Mouse (Mus musculus) limb, embryonic 11.5 days (tissue): ENCODE results near the gene Dapk3. TPM values are rescaled to one million over a fixed set of nuclear protein-coding genes. Genes with fewer than 3 reads are reported as not detected.

ENCODE experiments used
- ATAC-seq: fragments of 200-750 bp; cut with Nextera tagmentation; 2 replicates; pipeline ENCODE4 v1.8.0; 2017; ENCODE audit warnings: low read depth; ENCODE audit not compliant: insufficient number of reproducible peaks, low FRiP score, low TSS enrichment
- DNase-seq: peaks from one replicate; pipeline ENCODE4 v3.0.0-alpha.2; 2015; ENCODE audit warnings: low spot score
- H3K27ac ChIP-seq: fragments of 300-500 bp; sonication (generic); replicated peaks from 2 replicates; pipeline ENCODE4 v1.5.1; 2014; ENCODE audit warnings: low read depth, mild to moderate bottlenecking, low read length
- H3K27me3 ChIP-seq: fragments of 300-500 bp; sonication (generic); 2 replicates; pipeline ENCODE4 v1.6.1; 2014; ENCODE audit warnings: mild to moderate bottlenecking, low read length, mixed read lengths; ENCODE audit not compliant: control insufficient read depth, insufficient read depth
- H3K36me3 ChIP-seq: fragments of 300-500 bp; sonication (generic); 2 replicates; pipeline ENCODE4 v1.6.1; 2014; ENCODE audit warnings: mild to moderate bottlenecking, low read length, moderate library complexity, mixed read lengths; ENCODE audit not compliant: control insufficient read depth, insufficient read depth
- H3K4me1 ChIP-seq: fragments of 300-500 bp; sonication (generic); 2 replicates; pipeline ENCODE4 v1.6.1; 2014; ENCODE audit warnings: low read length, mixed read lengths; ENCODE audit not compliant: control insufficient read depth, insufficient read depth
- H3K4me2 ChIP-seq: fragments of 300-500 bp; sonication (generic); 2 replicates; pipeline ENCODE4 v1.6.1; 2014; ENCODE audit warnings: low read depth, mild to moderate bottlenecking, moderate library complexity; ENCODE audit not compliant: severe bottlenecking
- H3K4me3 ChIP-seq: fragments of 300-500 bp; sonication (generic); 2 replicates; pipeline ENCODE4 v1.5.1; 2014; ENCODE audit warnings: low read depth, low read length
- H3K9ac ChIP-seq: fragments of 300-500 bp; sonication (generic); 2 replicates; pipeline ENCODE4 v1.6.1; 2014; ENCODE audit warnings: mild to moderate bottlenecking, low read length
- H3K9me3 ChIP-seq: fragments of 300-500 bp; sonication (generic); 2 replicates; pipeline ENCODE4 v1.6.1; 2016; ENCODE audit warnings: low read length; ENCODE audit not compliant: control insufficient read depth
- WGBS: fragments of 180-500 bp; shearing (Covaris S2); extraction: QIAGEN DNeasy Blood & Tissue Kit; methylation state at CpG from one replicate; pipeline ENCODE4 v1.1.7; 2014; 5-methylcytosine and 5-hydroxymethylcytosine counted together
- polyA plus RNA-seq: library from polyadenylated mRNA; unstranded; fragments of >200 nt; fragmentation: Nextera tagmentation; extraction: Ambion mirVana; gene quantifications from 2 replicates; pipeline ENCODE4 v1.2.1, GENCODE M21; 2014

Gene Dapk3
- polyA plus RNA-seq, 1 experiment from 2014 or later, result 43.3 TPM

DNA sequence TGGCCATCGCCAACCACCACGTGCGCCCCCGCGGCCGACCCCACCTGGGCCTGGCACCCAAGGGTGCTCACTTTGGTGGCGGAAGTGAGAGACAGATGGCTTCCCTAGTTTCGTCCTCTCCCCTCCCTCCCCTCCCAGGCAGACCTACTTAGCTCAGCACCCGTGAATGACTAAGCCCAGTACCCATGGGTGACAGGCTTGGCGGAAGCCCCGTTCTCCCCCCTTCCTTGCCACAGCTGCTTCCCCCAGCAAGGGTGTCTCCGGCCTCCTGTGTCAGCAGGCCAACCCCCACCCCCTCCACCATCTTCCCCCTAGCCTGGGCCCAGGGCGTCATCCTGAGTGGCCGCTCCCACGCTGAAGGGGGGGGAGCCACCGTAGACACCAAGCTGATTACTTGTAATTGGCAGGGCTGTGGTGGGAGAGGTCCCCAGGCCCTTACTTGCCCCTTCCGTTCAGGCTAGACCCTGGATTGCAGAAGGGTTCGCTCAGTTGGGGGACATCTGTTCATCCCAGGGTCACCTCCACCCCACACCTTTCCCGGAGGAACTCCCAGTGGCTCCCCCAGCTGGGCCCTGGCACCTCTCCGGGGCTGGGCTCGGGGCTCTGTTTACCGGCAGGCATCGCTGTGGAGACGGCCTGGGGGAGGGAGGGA lies 44.5 kb upstream of the Dapk3 start:
- H3K36me3 ChIP-seq, result no peaks in the 10 kb centered on the region; the same call in 1 of the 2 replicates
- no peaks in the 10 kb centered on the region for H3K9me3 ChIP-seq
- peak overlapping the region; percentile 82 for H3K9ac ChIP-seq
- peaks cover 19% of the 10 kb centered on the region for H3K27me3 ChIP-seq
- peaks cover 28% of the 10 kb centered on the region for H3K4me1 ChIP-seq
- H3K4me3 ChIP-seq, result peak overlapping the region; percentile 82
- ATAC-seq (no peak), DNase-seq (peak; percentile 53)
- WGBS, result under 1% methylated on average over 18 of the region's 24 CpGs
- peak overlapping the region; percentile 83 for H3K4me2 ChIP-seq
- H3K27ac ChIP-seq, result peak overlapping the region; percentile 84; the same call in 1 of the 2 replicates

DNA sequence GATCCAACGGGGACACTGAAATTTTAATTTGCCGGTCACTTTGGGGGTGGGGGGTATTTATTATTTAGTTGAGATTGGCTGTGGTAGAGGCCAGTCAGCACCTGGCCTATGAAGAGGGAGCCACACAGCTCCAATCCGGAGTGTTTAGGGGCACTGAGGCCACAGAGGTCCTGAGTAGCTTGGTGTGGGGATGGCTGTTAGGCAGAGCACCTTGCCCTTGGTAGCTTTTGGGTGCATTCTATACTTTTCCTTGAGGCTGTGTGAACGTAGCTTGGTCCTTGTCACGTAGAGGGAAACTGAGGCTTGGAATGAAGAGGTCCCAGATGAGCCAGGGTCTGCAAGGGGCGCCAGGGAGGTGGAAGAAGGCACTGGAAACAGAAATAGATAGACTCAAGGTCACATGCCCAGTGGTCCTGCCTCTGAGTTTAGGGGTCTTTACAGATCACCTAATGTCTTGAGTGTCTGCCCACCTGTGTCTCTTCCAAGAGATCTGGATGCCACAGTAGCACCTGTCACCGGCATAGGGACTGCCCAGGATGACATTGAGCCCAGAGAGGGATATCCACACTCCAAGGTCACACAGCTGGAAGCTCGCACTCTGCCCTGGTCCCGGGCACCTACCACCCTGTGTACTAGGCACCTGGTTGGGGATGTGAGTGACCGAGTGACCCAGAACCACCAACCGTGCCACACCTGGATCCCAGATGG lies 43.8 kb upstream of the Dapk3 start:
- peak overlapping the region; percentile 82 for H3K4me3 ChIP-seq
- peaks cover 28% of the 10 kb centered on the region for H3K4me1 ChIP-seq
- peaks cover 17% of the 10 kb centered on the region for H3K27me3 ChIP-seq
- H3K36me3 ChIP-seq, result peaks cover 4% of the 10 kb centered on the region; the same call in 1 of the 2 replicates
- ATAC-seq (no peak), DNase-seq (no peak)
- peak overlapping the region; percentile 83 for H3K4me2 ChIP-seq
- peak overlapping the region; percentile 56; the same call in 1 of the 2 replicates for H3K27ac ChIP-seq
- no peaks in the 10 kb centered on the region for H3K9me3 ChIP-seq
- WGBS, result 62% methylated on average over 11 of the region's 11 CpGs
- peak overlapping the region; percentile 82 for H3K9ac ChIP-seq

DNA sequence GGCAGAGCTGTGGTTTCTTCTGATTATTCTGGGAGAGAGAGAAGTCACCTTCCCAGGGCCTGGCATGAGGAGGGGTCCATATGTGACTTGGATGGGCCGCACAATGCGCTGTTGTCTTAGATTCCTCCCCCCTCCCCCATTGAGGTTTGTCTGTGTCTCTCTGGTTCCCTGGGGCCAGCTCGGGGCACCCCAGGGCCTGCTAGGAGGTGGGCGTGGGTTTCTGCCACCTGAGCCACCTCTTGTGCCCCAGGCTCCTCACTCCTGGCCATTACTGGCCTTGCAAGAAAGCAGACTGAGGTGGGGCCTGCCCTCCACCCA lies 43.3 kb upstream of the Dapk3 start:
- Histone ChIP-seq H3K9ac (no peak overlapping the region), H3K36me3 (peaks cover 9% of the 10 kb centered on the region), H3K4me2 (0 out of 2 replicates have a peak overlapping the region, but pooled peaks have one; percentile 83), H3K4me3 (no peak overlapping the region), H3K4me1 (peaks cover 28% of the 10 kb centered on the region), H3K9me3 (no peaks in the 10 kb centered on the region), H3K27me3 (peaks cover 12% of the 10 kb centered on the region), H3K27ac (no peak overlapping the region)
- ATAC-seq (no peak), DNase-seq (no peak)
- WGBS, result 84% methylated on average over 4 of the region's 4 CpGs

DNA sequence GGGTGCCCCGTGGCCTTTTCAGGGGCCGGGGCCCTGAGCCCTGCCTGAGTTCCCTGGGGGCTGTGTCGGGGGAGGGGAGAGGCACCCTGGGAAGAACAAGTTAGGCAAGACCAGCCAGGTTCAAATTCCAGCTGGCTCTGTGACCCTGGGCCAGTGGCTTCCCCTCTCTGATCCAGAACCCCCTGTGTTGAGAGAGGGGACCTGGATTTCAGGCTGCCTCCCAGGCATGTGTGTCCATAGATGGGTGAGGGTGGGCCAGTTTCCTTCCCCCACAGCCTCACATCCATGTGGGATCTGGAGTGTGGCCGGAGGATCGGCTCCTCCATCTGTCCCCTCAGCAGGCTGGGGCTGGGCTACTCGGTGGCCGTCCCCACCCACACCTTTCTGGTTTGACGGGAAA lies 42.8 kb upstream of the Dapk3 start:
- Histone ChIP-seq H3K36me3 (peaks cover 14% of the 10 kb centered on the region), H3K27ac (no peak overlapping the region)
- WGBS, result 59% methylated on average over 8 of the region's 8 CpGs

DNA sequence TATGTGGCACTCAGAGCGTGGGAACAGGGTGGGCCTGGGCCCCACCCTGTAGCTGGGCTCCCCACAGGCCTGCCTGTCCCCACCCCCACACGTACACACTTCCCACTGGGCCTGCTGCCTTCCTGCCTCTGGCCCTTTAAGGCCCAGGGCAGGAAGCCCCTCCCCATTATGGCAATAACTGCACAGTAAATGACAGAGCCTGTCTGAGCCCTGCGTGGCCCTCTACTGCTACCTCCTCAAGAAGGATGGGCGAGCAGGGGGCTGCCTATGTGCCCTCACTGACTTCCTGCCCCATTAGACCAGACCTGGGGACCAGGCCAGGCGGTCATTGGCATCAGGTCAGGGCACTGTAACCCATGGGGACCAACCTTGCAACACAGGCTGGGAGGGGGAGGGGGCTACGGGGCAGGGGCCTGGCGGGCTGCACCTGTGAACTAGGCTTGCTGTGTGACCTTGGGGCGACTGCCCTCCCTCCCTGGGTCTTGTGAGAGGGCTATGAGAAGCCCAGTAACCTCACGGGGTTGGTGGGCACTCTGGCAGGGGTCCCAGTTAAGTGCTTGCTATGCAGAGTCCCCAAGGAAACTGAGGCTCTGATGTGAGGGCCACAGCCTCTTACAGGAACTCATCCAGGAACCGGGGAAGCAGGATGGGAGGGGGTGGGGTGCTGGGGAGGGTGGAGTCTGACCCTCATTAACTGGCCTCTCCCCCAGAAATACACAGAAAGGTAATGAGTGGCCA lies 41.9 kb upstream of the Dapk3 start:
- Histone ChIP-seq H3K4me3 (no peak overlapping the region), H3K36me3 (peaks cover 23% of the 10 kb centered on the region), H3K9ac (peak overlapping the region; percentile 17; the same call in 1 of the 2 replicates), H3K27me3 (peaks cover under 1% of the 10 kb centered on the region; the same call in 1 of the 2 replicates), H3K4me2 (peak overlapping the region; percentile 33), H3K9me3 (no peaks in the 10 kb centered on the region), H3K4me1 (peaks cover 28% of the 10 kb centered on the region), H3K27ac (no peak overlapping the region; the same call in 1 of the 2 replicates)
- ATAC-seq (no peak), DNase-seq (no peak)
- WGBS, result 61% methylated on average over 10 of the region's 10 CpGs

More for the DNA sequence above, 42.8 kb upstream of the Dapk3 start:
- DNase-seq (no peak), ATAC-seq (no peak)
- peak overlapping the region; percentile 33; the same call in 1 of the 2 replicates for H3K4me2 ChIP-seq
- H3K9me3 ChIP-seq, result no peaks in the 10 kb centered on the region
- H3K27me3 ChIP-seq, result peaks cover 7% of the 10 kb centered on the region; the same call in 1 of the 2 replicates
- peaks cover 28% of the 10 kb centered on the region for H3K4me1 ChIP-seq
- H3K4me3 ChIP-seq, result no peak overlapping the region
- H3K9ac ChIP-seq, result no peak overlapping the region

DNA sequence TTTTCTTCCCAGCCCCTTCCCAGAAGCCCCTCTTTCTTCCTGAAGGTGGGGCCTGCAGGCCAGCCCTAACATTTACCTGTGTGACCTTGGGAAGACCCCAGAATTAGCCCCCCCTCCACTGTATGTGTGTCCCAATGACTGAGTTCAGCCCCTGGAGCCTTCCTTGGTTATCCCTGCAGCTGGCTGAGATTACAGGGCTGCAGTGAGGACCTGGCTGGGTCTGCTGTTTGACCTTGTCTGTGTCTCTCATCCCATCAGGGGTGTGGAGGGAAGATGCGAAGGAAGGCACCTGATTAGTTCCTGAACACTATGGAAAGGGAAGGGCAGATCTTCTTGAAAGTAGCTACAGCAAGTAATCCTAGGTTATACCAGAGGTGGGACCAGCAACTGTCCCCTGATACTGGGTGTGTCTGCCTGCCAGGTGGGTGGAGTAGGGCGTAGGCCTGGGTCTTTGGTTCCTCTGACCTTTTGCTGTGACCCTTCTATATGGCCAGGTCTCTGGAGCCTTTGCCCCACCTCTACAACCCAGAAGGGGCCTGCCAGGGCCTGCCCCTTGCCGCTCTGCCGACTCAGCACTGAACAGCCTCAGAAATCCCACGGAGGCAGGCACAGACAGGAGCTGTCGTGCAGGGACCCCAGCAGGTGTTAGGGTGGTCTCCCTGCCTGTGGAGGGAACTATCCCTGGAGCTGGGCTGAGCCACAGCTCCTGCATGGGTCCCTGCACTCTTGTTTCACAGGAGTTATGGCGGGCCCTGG lies 41.2 kb upstream of the Dapk3 start:
- WGBS, result 76% methylated on average over 6 of the region's 7 CpGs
- Histone ChIP-seq H3K9me3 (no peaks in the 10 kb centered on the region), H3K9ac (peak overlapping the region; percentile 12; the same call in 1 of the 2 replicates), H3K4me1 (peaks cover 28% of the 10 kb centered on the region), H3K36me3 (peaks cover 27% of the 10 kb centered on the region), H3K27me3 (no peaks in the 10 kb centered on the region), H3K27ac (peak overlapping the region; percentile 25), H3K4me3 (no peak overlapping the region), H3K4me2 (no peak overlapping the region; the same call in 1 of the 2 replicates)
- DNase-seq (no peak), ATAC-seq (no peak)

DNA sequence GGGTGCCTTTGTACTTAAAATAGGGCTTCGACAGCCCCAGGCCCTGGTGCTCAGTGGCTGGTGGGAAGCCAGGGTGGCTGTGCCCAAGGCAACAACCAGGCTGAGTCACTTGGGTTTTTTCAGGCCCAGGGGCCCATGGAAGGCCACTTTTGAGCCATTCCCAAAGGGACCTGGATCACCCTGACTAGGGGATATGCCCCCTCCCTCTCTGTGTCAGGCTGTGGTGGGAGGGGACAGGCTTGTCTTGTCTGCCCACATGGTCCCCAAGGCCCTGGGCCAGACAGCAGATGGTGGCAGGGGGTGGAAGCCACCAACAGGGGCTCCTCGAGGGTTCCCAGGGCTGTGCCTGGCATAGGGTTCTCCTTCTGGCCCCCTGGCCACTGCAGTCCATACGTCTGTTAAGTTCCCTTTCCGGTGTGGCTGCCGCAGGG lies 40.2 kb upstream of the Dapk3 start:
- DNase-seq (no peak), ATAC-seq (no peak)
- Histone ChIP-seq H3K36me3 (peaks cover 34% of the 10 kb centered on the region), H3K27me3 (no peaks in the 10 kb centered on the region), H3K9me3 (no peaks in the 10 kb centered on the region), H3K9ac (no peak overlapping the region), H3K4me3 (no peak overlapping the region), H3K4me1 (peaks cover 28% of the 10 kb centered on the region), H3K27ac (no peak overlapping the region), H3K4me2 (no peak overlapping the region)
- 87% methylated on average over 5 of the region's 5 CpGs for WGBS
